Mouse (Mus musculus) ES-E14 (cell line): ENCODE results near the gene B2m. TPM values are rescaled to one million over a fixed set of nuclear protein-coding genes. Genes with fewer than 3 reads are reported as not detected.

ENCODE experiments used
- DNase-seq: peaks from one replicate; pipeline ENCODE4 v3.0.0-alpha.2; 2013; ENCODE audit warnings: low read depth, low spot score
- H3K27ac ChIP-seq: 2 replicates; pipeline ENCODE4 v1.5.1; 2012; ENCODE audit warnings: low read depth, mild to moderate bottlenecking, low read length, moderate library complexity, mixed read lengths; ENCODE audit not compliant: poor library complexity, insufficient read depth, severe bottlenecking
- H3K36me3 ChIP-seq: 2 replicates; pipeline ENCODE4 v1.6.1; 2012; ENCODE audit warnings: mild to moderate bottlenecking, low read length, moderate library complexity, mixed read lengths; ENCODE audit not compliant: control insufficient read depth, poor library complexity, insufficient read depth, severe bottlenecking
- H3K4me1 ChIP-seq, 2 experiments: fragments of 150-350 bp in 1 of 2; sonication (generic) in 1 of 2; 2 replicates each; pipeline ENCODE4 v1.6.1; 2012; ENCODE audit warnings: low read length in 2 of 2, mild to moderate bottlenecking in 1 of 2, mixed read lengths in 1 of 2; ENCODE audit not compliant: control insufficient read depth in 2 of 2, insufficient read depth in 2 of 2, poor library complexity in 1 of 2
- H3K4me3 ChIP-seq, 2 experiments: fragments of 150-350 bp in 1 of 2; sonication (generic) in 1 of 2; 2 replicates each; pipeline ENCODE4 v1.5.1; 2012; ENCODE audit warnings: low read length in 2 of 2, low read depth in 1 of 2, mild to moderate bottlenecking in 1 of 2, mixed read lengths in 1 of 2; ENCODE audit not compliant: insufficient read depth in 1 of 2, poor library complexity in 1 of 2, severe bottlenecking in 1 of 2
- H3K9ac ChIP-seq: 2 replicates; pipeline ENCODE4 v1.6.1; 2012; ENCODE audit warnings: low read depth, mild to moderate bottlenecking, low read length, mixed read lengths; ENCODE audit not compliant: poor library complexity, insufficient read depth, severe bottlenecking
- H3K9me3 ChIP-seq: fragments of 150-350 bp; sonication (generic); 2 replicates; pipeline ENCODE4 v1.6.1; 2012; ENCODE audit warnings: low read depth, mild to moderate bottlenecking, low read length; ENCODE audit not compliant: control insufficient read depth, insufficient read depth
- CHD2 ChIP-seq: IDR thresholded peaks from 2 replicates; pipeline ENCODE4 v1.6.1; 2014; ENCODE audit warnings: mild to moderate bottlenecking, low read depth, low read length, inconsistent platforms
- HCFC1 ChIP-seq: IDR thresholded peaks from 2 replicates; pipeline ENCODE4 v1.6.1; 2012; ENCODE audit warnings: low read length, inconsistent platforms, borderline replicate concordance; ENCODE audit not compliant: insufficient read depth
- MAFK ChIP-seq: IDR thresholded peaks from 2 replicates; pipeline ENCODE4 v1.6.1; 2014; ENCODE audit warnings: mild to moderate bottlenecking, low read depth, low read length, inconsistent platforms; ENCODE audit not compliant: insufficient read depth
- ZC3H11A ChIP-seq: IDR thresholded peaks from 2 replicates; pipeline ENCODE4 v1.6.1; 2012; ENCODE audit warnings: low read depth, mild to moderate bottlenecking, inconsistent platforms, low read length, borderline replicate concordance
- ZNF384 ChIP-seq: IDR thresholded peaks from 2 replicates; pipeline ENCODE4 v1.6.1; 2012; ENCODE audit warnings: low read depth, low read length, inconsistent platforms
- in situ Hi-C, 2 experiments: fragments of 600-800 bp; cut with MboI; formaldehyde crosslinking; loops; one replicate each; pipeline ENCODE4 v1.15.1; 2025; ENCODE audit warnings: low sequenced_read_pairs in 2 of 2, inconsistent platforms in 1 of 2; ENCODE audit not compliant: unreplicated experiment in 2 of 2
- total RNA-seq: library from RNA; depleted of rRNA; stranded (reverse); fragments of 300-350 nt; gene quantifications from 2 replicates; pipeline ENCODE4 v1.2.3, GENCODE M21; 2012

B2m gene
- total RNA-seq, 1 experiment = 73.8 TPM

GRCm38 (mm10) chr2:122161542-122161941, 14.1 kb downstream of the B2m start:
- no peak for DNase-seq

GRCm38 (mm10) chr2:122162529-122162928, 15.0 kb downstream of the B2m start:
- Histone ChIP-seq H3K9me3 (no peaks in the 10 kb centered on the region), H3K36me3 (no peaks in the 10 kb centered on the region), H3K4me1 (peaks cover 2% of the 10 kb centered on the region in 2 experiments; a peak in 2 of 4 replicates), H3K9ac (no peak overlapping the region), H3K27ac (no peak overlapping the region), H3K4me3 (no peak overlapping the region)
- TF ChIP-seq CHD2 (no peak), ZC3H11A (no peak), ZNF384 (no peak), HCFC1 (no peak), MAFK (no peak)
- in situ Hi-C loops = no loop called here
- no peak for DNase-seq

More at GRCm38 (mm10) chr2:122161542-122161941, 14.1 kb downstream of the B2m start:
- TF ChIP-seq MAFK (no peak), ZC3H11A (no peak), ZNF384 (no peak), CHD2 (no peak), HCFC1 (no peak)
- Histone ChIP-seq H3K9me3 (no peaks in the 10 kb centered on the region), H3K4me1 (peaks cover 2% of the 10 kb centered on the region in 2 experiments; a peak in 2 of 4 replicates), H3K36me3 (no peaks in the 10 kb centered on the region), H3K9ac (no peak overlapping the region), H3K4me3 (no peak overlapping the region), H3K27ac (no peak overlapping the region)
- in situ Hi-C loops = no loop called here

- Histone ChIP-seq H3K27ac (no peak overlapping the region), H3K4me1 (peaks cover 0 to 2% of the 10 kb centered on the region in 2 experiments; a peak in 1 of 4 replicates), H3K9me3 (no peaks in the 10 kb centered on the region), H3K4me3 (no peak overlapping the region), H3K36me3 (no peaks in the 10 kb centered on the region), H3K9ac (no peak overlapping the region)
- TF ChIP-seq CHD2 (no peak), MAFK (no peak), ZC3H11A (no peak), HCFC1 (no peak), ZNF384 (no peak)
- in situ Hi-C loops = no loop called here
- DNase-seq = no peak
These were observed 16.1 kb downstream of the B2m start for GRCm38 (mm10) chr2:122163430-122164195.

GRCm38 (mm10) chr2:122164293-122164692, 16.8 kb downstream of the B2m start:
- TF ChIP-seq CHD2 (no peak), MAFK (no peak), ZC3H11A (no peak), HCFC1 (no peak), ZNF384 (no peak)
- no peak for DNase-seq
- in situ Hi-C loops = no loop called here
- no peak overlapping the region for H3K4me3 ChIP-seq
- no peak overlapping the region for H3K27ac ChIP-seq
- peaks cover 0 to 2% of the 10 kb centered on the region in 2 experiments; a peak in 1 of 4 replicates for H3K4me1 ChIP-seq
- no peaks in the 10 kb centered on the region for H3K9me3 ChIP-seq
- no peak overlapping the region for H3K9ac ChIP-seq
- H3K36me3 ChIP-seq = no peaks in the 10 kb centered on the region

- DNase-seq = no peak
- no peak overlapping the region for H3K9ac ChIP-seq
- H3K27ac ChIP-seq = no peak overlapping the region
- H3K9me3 ChIP-seq = no peaks in the 10 kb centered on the region
- H3K36me3 ChIP-seq = no peaks in the 10 kb centered on the region
- no peaks in the 10 kb centered on the region for H3K4me1 ChIP-seq
- TF ChIP-seq ZNF384 = no peak
- no peak for TF ChIP-seq MAFK
- TF ChIP-seq CHD2 = no peak
- no peak for TF ChIP-seq ZC3H11A
- TF ChIP-seq HCFC1 = no peak
- in situ Hi-C loops = no loop called here
- H3K4me3 ChIP-seq = no peak overlapping the region
These were observed 23.8 kb downstream of the B2m start for GRCm38 (mm10) chr2:122171292-122171691.
